Mouse (Mus musculus) ES-E14 (cell line): ENCODE measurements around the gene Fut11. TPM values are rescaled to one million over a fixed set of nuclear protein-coding genes. Genes with fewer than 3 reads are reported as not detected.

Experiments
- DNase-seq: peaks from one replicate; pipeline ENCODE4 v3.0.0-alpha.2; 2013; ENCODE audit warnings: low read depth, low spot score
- H3K27ac ChIP-seq: 2 replicates; pipeline ENCODE4 v1.5.1; 2012; ENCODE audit warnings: low read depth, mild to moderate bottlenecking, low read length, moderate library complexity, mixed read lengths; ENCODE audit not compliant: poor library complexity, insufficient read depth, severe bottlenecking
- H3K36me3 ChIP-seq: 2 replicates; pipeline ENCODE4 v1.6.1; 2012; ENCODE audit warnings: mild to moderate bottlenecking, low read length, moderate library complexity, mixed read lengths; ENCODE audit not compliant: control insufficient read depth, poor library complexity, insufficient read depth, severe bottlenecking
- H3K4me1 ChIP-seq, 2 experiments: fragments of 150-350 bp in 1 of 2; sonication (generic) in 1 of 2; 2 replicates each; pipeline ENCODE4 v1.6.1; 2012; ENCODE audit warnings: low read length in 2 of 2, mild to moderate bottlenecking in 1 of 2, mixed read lengths in 1 of 2; ENCODE audit not compliant: control insufficient read depth in 2 of 2, insufficient read depth in 2 of 2, poor library complexity in 1 of 2
- H3K4me3 ChIP-seq, 2 experiments: fragments of 150-350 bp in 1 of 2; sonication (generic) in 1 of 2; 2 replicates each; pipeline ENCODE4 v1.5.1; 2012; ENCODE audit warnings: low read length in 2 of 2, low read depth in 1 of 2, mild to moderate bottlenecking in 1 of 2, mixed read lengths in 1 of 2; ENCODE audit not compliant: insufficient read depth in 1 of 2, poor library complexity in 1 of 2, severe bottlenecking in 1 of 2
- H3K9ac ChIP-seq: 2 replicates; pipeline ENCODE4 v1.6.1; 2012; ENCODE audit warnings: low read depth, mild to moderate bottlenecking, low read length, mixed read lengths; ENCODE audit not compliant: poor library complexity, insufficient read depth, severe bottlenecking
- H3K9me3 ChIP-seq: fragments of 150-350 bp; sonication (generic); 2 replicates; pipeline ENCODE4 v1.6.1; 2012; ENCODE audit warnings: low read depth, mild to moderate bottlenecking, low read length; ENCODE audit not compliant: control insufficient read depth, insufficient read depth
- CHD2 ChIP-seq: IDR thresholded peaks from 2 replicates; pipeline ENCODE4 v1.6.1; 2014; ENCODE audit warnings: mild to moderate bottlenecking, low read depth, low read length, inconsistent platforms
- HCFC1 ChIP-seq: IDR thresholded peaks from 2 replicates; pipeline ENCODE4 v1.6.1; 2012; ENCODE audit warnings: low read length, inconsistent platforms, borderline replicate concordance; ENCODE audit not compliant: insufficient read depth
- MAFK ChIP-seq: IDR thresholded peaks from 2 replicates; pipeline ENCODE4 v1.6.1; 2014; ENCODE audit warnings: mild to moderate bottlenecking, low read depth, low read length, inconsistent platforms; ENCODE audit not compliant: insufficient read depth
- ZC3H11A ChIP-seq: IDR thresholded peaks from 2 replicates; pipeline ENCODE4 v1.6.1; 2012; ENCODE audit warnings: low read depth, mild to moderate bottlenecking, inconsistent platforms, low read length, borderline replicate concordance
- ZNF384 ChIP-seq: IDR thresholded peaks from 2 replicates; pipeline ENCODE4 v1.6.1; 2012; ENCODE audit warnings: low read depth, low read length, inconsistent platforms
- in situ Hi-C, 2 experiments: fragments of 600-800 bp; cut with MboI; formaldehyde crosslinking; loops; one replicate each; pipeline ENCODE4 v1.15.1; 2025; ENCODE audit warnings: low sequenced_read_pairs in 2 of 2, inconsistent platforms in 1 of 2; ENCODE audit not compliant: unreplicated experiment in 2 of 2
- total RNA-seq: library from RNA; depleted of rRNA; stranded (reverse); fragments of 300-350 nt; gene quantifications from 2 replicates; pipeline ENCODE4 v1.2.3, GENCODE M21; 2012

The Fut11 gene
- total RNA-seq, 1 experiment = 5.0 TPM

DNA sequence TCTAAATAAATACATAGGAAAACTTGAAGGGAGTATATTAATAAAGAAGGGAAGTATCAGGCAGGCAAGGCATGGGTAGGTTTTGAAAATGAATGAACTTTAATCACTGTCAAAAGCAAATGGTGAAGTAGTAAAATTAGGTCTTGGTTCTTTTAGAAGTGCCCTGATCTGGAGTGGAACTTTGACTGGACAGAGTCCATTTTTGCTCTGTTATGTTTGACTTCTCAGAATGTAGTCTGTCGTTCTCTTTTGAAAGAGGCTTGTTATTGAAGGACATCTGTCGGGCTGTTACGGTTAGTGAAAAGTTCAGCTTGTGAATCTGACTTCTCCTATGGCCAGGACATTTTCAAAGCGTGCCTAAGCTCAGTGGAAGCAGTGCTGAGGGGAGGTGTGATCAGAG, 16.9 kb upstream of the Fut11 start:
- H3K36me3 ChIP-seq = peaks cover 27% of the 10 kb centered on the region
- no peaks in the 10 kb centered on the region for H3K9me3 ChIP-seq
- H3K4me3 ChIP-seq = no peak overlapping the region
- no peak overlapping the region for H3K9ac ChIP-seq
- H3K4me1 ChIP-seq = peaks cover 3 to 5% of the 10 kb centered on the region in 2 experiments; a peak in 1 of 4 replicates
- in situ Hi-C loops = loop anchor here in 1 of 2 experiments (5.0 kb wide), 1 partner anchor 36 kb away; the partner anchor contains the start of gene Usp54
- TF ChIP-seq ZC3H11A (no peak), HCFC1 (no peak), ZNF384 (no peak), MAFK (no peak), CHD2 (no peak)
- no peak overlapping the region for H3K27ac ChIP-seq
- DNase-seq = no peak

- Histone ChIP-seq H3K4me1 (peaks cover 3% of the 10 kb centered on the region in 2 experiments; a peak in 1 of 4 replicates), H3K36me3 (peaks cover 46% of the 10 kb centered on the region), H3K4me3 (no peak overlapping the region), H3K27ac (no peak overlapping the region), H3K9me3 (no peaks in the 10 kb centered on the region), H3K9ac (no peak overlapping the region)
- peak; percentile 72 for TF ChIP-seq MAFK
- TF ChIP-seq CHD2 = no peak
- in situ Hi-C loops = no loop called here
- DNase-seq = no peak
Measured at GRCm38 (mm10) chr14:20681742-20682141, 13.0 kb upstream of the Fut11 start.

GRCm38 (mm10) chr14:20682498-20682897, 12.3 kb upstream of the Fut11 start:
- Histone ChIP-seq H3K9ac (no peak overlapping the region), H3K36me3 (peaks cover 48% of the 10 kb centered on the region), H3K9me3 (no peaks in the 10 kb centered on the region), H3K4me1 (peaks cover 3% of the 10 kb centered on the region in 2 experiments; a peak in 1 of 4 replicates), H3K27ac (no peak overlapping the region), H3K4me3 (no peak overlapping the region)
- in situ Hi-C loops = no loop called here
- TF ChIP-seq ZC3H11A (no peak), CHD2 (no peak), MAFK (no peak), HCFC1 (no peak), ZNF384 (no peak)
- DNase-seq = no peak

GRCm38 (mm10) chr14:20686576-20686975, 8.2 kb upstream of the Fut11 start:
- Histone ChIP-seq H3K27ac (no peak overlapping the region), H3K36me3 (peaks cover 51% of the 10 kb centered on the region)

DNA sequence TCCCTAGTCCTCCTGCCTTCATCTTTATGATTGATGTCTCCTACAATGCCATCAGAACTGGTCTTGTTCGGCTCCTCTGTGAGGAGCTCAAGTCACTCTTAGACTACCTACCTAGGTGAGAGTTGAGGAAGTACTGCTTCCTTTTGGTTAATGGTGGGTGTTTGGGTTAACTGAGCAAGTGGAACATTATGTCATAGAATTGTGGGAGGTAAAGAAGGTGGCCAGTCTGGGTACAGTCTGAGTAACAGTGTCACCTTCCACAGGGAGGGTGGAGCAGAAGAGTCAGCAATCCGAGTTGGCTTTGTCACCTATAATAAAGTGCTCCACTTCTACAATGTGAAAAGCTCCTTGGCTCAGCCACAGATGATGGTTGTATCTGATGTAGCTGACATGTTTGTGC, 5.8 kb upstream of the Fut11 start:
- in situ Hi-C loops = no loop called here
- TF ChIP-seq MAFK (no peak), CHD2 (no peak), HCFC1 (no peak), ZC3H11A (no peak), ZNF384 (no peak)
- no peak overlapping the region for H3K27ac ChIP-seq

More at GRCm38 (mm10) chr14:20686576-20686975, 8.2 kb upstream of the Fut11 start:
- in situ Hi-C loops = no loop called here
- no peak overlapping the region for H3K9ac ChIP-seq
- TF ChIP-seq HCFC1 = no peak
- no peak for TF ChIP-seq CHD2
- TF ChIP-seq ZNF384 = no peak
- TF ChIP-seq MAFK = no peak
- no peak for TF ChIP-seq ZC3H11A
- no peak for DNase-seq
- no peak overlapping the region for H3K4me3 ChIP-seq
- H3K9me3 ChIP-seq = no peaks in the 10 kb centered on the region
- peaks cover 3% of the 10 kb centered on the region in 2 experiments; a peak in 1 of 4 replicates for H3K4me1 ChIP-seq

More for the DNA sequence above, 5.8 kb upstream of the Fut11 start:
- Histone ChIP-seq H3K9ac (no peak overlapping the region), H3K4me1 (no peaks in the 10 kb centered on the region), H3K36me3 (peaks cover 51% of the 10 kb centered on the region), H3K4me3 (no peak overlapping the region), H3K9me3 (no peaks in the 10 kb centered on the region)
- DNase-seq = no peak
